Mouse (Mus musculus): ENCODE data around the gene Fjx1.

DNA sequence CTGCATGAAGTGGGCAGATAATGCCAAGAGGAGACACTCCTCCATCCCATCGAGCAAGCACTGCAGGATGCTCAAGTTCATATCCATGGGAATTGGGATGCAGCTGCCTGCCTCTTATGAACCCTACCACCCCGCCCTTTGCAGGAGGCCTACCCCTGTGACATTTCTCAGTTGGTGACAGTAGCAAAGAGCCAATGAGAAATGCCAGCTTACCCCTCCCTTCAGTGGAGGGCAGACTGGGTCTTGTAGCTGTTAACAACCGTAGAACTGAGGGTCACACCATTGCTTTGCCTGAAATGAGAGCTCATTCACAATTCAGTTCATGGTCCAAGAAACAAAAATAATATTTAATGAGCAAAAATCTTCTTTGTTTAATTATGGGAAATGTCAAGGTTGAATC lies 28.4 kb upstream of the Fjx1 start:
- no peak for TF ChIP-seq MAFK (IDR thresholded peaks at IDR 0.05; ENCODE audit: insufficient read depth, low read depth, low read length)
- no peak for TF ChIP-seq HCFC1 (IDR thresholded peaks at IDR 0.05; ENCODE audit: borderline replicate concordance, insufficient read depth, low read length)
- no peak for TF ChIP-seq ZC3H11A (IDR thresholded peaks at IDR 0.05; ENCODE audit: borderline replicate concordance, low read depth, low read length)
- no peak for TF ChIP-seq ZNF384 (IDR thresholded peaks at IDR 0.05; ENCODE audit: low read depth, low read length)
- no peak for TF ChIP-seq CHD2 (IDR thresholded peaks at IDR 0.05; ENCODE audit: low read depth, low read length)
